Mouse (Mus musculus): ENCODE results near the gene 9030025P20Rik. TPM values are rescaled to one million over a fixed set of nuclear protein-coding genes. Genes with fewer than 3 reads are reported as not detected.
"Not testable (repeated sequence)": the region's sequence is repeated elsewhere in the genome, so short reads cannot be mapped to it uniquely, and the experiment has no call there.

9030025P20Rik gene
- 9.5 to 14.7 TPM (median 11.4 TPM) in 3 replicates for total RNA-seq (2017)

DNA sequence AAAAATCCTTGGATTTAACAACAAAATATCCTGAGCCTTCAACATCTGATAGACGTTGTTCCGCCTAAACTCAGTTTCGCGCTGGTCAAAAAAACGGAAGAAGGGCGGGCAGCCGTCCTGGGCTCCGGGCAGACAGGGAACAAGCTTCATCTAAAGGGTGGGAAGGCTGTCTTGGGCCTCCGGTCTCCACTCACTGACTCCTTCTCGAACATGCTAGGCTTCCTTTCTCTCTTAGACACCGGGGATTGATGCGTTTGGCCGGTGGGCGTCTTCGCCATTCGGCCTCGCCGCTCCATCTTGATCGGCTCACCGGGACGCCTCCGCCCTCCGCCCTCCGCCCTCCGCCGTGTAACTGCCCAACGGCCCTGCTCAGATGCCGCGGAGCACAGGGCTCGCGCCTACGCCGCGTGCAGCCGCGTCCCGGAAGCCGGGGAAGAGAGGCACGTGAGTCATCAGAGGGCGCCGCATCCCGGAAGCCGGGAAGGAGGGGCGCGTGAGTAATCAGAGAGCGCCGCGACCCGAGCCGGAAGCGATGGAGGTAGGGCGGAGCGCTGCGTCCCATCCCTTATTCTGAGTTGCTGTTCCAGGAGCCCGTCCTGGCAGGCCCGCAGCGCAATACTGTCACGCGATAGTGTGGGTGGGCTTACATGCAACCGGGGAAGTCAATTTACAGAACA lies at the start of gene 9030025P20Rik, which contains the start of gene Gm3417:
Gene 9030025P20Rik, plus strand, starts transcription at position 107 of the 677 bp plus-strand sequence.
Gene Gm3417, minus strand, starts transcription at position 429 of the 677 bp plus-strand sequence.
- peak; percentile 96 for ATAC-seq (replicated peaks; ENCODE audit: insufficient number of reproducible peaks, low FRiP score, low TSS enrichment, poor library complexity, severe bottlenecking)

- ATAC-seq (replicated peaks; ENCODE audit: insufficient number of reproducible peaks, low FRiP score, low TSS enrichment, poor library complexity, severe bottlenecking), result no peak
These were observed 49.6 kb upstream of the 9030025P20Rik start for GRCm38 (mm10) chr17:14928631-14929030.

DNA sequence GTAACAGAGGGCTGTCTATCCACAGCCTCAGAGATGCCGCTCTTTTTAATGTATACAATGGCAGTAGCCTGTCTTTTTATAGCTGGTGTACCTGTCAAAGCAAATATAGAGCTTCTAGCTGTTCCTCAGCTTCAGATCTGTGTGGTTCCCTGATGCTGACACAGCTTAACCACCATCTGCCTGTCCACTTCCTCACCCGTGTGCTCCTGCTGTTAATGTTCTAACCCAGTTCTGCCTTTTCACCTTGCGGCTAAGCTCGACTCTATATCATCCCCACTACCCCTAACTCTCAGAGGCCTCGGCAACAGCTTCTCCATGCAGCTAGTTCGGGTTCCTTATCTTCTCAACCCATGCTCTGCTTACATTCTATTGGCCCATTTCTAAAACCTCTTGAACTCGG lies 47.6 kb upstream of the 9030025P20Rik start:
- no peak for ATAC-seq (replicated peaks; ENCODE audit: insufficient number of reproducible peaks, low FRiP score, low TSS enrichment, poor library complexity, severe bottlenecking)

DNA sequence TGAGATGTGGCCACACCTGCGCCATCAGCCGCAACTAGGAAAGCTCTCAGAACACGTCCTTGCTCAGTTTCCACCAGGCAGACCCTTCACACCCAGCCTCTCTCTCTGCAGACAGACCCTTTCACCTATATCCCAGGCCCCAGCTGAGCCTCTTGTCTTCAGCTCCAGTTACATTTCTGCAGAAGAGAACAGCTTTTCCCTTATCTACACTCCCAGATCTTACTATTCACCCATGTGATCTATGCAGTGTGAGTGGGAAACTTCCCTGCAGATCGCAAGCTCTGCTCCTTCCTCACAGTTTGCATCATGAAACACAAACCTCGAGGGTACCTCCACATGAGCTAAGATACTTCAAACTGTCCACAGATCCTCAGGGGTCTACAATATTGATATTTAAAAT lies 46.8 kb upstream of the 9030025P20Rik start:
- no peak for ATAC-seq (replicated peaks; ENCODE audit: insufficient number of reproducible peaks, low FRiP score, low TSS enrichment, poor library complexity, severe bottlenecking)

GRCm38 (mm10) chr17:14935280-14935679 lies 43.0 kb upstream of the 9030025P20Rik start:
- not testable (repeated sequence) for ATAC-seq (replicated peaks; ENCODE audit: insufficient number of reproducible peaks, low FRiP score, low TSS enrichment, poor library complexity, severe bottlenecking)

DNA sequence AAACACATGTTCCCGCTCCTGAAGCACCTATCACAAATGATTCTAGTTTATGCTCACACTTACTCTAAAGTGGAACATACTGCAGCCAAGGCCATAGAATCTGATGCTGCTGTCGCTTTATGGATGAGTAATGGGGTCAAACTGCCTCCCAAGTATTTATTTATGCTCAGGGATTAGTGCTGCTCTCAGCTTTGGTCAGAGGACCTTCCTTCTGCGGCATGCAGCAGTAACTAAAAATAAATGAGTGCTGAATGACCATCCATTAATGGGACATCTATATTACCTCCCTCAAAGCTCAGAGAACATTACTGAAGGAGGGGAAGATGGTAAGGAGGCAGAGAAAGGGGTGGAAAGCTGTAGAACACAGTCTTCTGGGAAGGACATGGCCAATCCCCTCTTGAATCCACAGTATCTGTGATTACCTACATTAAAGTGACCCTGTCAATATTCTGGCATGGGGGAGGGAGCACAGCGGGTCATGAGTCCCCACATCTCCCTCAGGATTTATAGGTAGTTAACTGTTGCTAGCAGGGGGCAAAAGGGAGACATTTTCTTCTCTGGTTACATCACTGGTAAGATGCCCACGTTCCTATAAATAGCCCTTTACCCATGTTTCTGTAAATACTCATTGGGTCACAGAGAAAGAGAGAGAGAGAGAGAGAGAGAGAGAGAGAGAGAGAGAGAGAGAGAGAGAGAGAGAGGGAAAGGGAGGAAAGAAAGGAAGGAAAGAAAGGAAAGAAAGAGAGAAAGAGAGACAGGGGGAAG lies 42.2 kb upstream of the 9030025P20Rik start:
- ATAC-seq (replicated peaks; ENCODE audit: insufficient number of reproducible peaks, low FRiP score, low TSS enrichment, poor library complexity, severe bottlenecking), result no peak

DNA sequence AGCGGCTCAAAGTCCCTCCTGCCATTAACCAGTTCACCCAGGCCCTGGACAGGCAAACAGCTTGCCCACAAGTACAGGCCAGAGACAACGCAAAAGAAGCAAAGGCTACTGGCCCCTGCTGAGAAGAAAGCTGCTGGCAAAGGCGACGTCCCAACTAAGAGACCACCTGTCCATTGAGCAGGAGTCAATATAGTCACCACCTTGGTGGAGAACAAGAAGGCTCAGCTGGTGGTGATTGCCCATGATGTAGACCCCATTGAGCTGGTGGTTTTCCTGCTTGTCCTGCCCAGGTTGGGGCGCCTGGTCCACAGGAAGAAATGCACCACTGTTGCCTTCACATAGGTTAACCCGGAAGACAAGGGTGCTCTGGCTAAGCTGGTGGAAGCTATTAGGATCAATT lies 36.1 kb upstream of the 9030025P20Rik start:
- ATAC-seq (replicated peaks; ENCODE audit: insufficient number of reproducible peaks, low FRiP score, low TSS enrichment, poor library complexity, severe bottlenecking), result not testable (repeated sequence)

GRCm38 (mm10) chr17:14943009-14943728 lies 35.1 kb upstream of the 9030025P20Rik start, which contains the start of the genes Wdr27 and 1600012H06Rik:
Wdr27 (minus strand) TSS chr17:14943158.
1600012H06Rik (plus strand) TSS chr17:14943184.
- ATAC-seq (replicated peaks; ENCODE audit: insufficient number of reproducible peaks, low FRiP score, low TSS enrichment, poor library complexity, severe bottlenecking), result peak; percentile 98

GRCm38 (mm10) chr17:14943729-14944059 lies 34.6 kb upstream of the 9030025P20Rik start:
- ATAC-seq (replicated peaks; ENCODE audit: insufficient number of reproducible peaks, low FRiP score, low TSS enrichment, poor library complexity, severe bottlenecking), result 0 out of 2 replicates have a peak, but pooled peaks have one; percentile 6

DNA sequence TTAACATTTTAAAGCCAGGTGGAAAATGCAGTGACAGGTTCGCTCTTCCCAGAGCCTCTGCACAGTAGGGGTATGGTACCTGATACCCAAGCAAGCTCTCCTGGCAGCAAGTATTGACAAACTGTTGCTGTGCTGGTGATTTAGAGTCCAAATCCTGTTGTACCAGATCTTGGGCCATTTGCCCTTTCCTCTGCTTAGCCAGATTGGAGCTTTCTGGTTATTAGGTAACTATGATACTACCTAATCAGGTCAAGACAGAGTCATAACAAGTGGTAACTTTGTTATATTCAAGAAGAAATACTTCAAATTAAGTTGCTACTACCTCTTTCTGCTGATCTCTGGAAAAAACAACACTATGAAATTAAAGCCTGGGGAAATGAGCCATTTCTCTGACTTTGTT lies 33.7 kb upstream of the 9030025P20Rik start:
- no peak for ATAC-seq (replicated peaks; ENCODE audit: insufficient number of reproducible peaks, low FRiP score, low TSS enrichment, poor library complexity, severe bottlenecking)

DNA sequence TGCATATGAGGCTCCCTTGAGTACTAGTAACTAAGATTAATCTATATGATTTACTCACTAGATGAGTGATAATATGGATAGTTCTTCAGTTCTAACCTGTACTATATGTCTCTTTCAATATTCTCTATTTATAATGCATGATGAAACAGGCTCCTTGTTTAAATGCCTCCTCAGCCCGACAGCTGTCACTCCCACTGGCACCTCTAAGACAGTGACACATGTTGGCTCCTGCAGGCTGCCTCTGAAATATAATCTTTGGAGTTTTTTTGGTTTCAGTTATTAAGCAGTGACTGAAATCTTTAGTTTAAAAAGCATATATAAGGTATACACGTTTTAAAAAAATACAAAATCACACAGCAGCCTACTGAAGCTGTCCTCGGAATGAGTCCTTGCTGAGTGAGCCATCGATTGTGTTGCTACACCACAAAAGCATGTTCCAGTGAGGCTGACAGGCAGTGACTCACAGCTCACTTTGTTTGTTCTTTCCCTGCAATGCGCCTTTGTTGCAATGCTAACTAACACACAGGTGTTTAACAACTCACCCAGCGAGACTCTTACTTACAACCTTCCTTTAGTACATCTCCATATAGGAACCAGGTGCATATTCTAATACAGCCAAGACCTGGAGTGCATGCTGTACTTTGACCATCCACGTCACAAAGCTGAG lies 29.0 kb upstream of the 9030025P20Rik start:
- ATAC-seq (replicated peaks; ENCODE audit: insufficient number of reproducible peaks, low FRiP score, low TSS enrichment, poor library complexity, severe bottlenecking), result no peak

DNA sequence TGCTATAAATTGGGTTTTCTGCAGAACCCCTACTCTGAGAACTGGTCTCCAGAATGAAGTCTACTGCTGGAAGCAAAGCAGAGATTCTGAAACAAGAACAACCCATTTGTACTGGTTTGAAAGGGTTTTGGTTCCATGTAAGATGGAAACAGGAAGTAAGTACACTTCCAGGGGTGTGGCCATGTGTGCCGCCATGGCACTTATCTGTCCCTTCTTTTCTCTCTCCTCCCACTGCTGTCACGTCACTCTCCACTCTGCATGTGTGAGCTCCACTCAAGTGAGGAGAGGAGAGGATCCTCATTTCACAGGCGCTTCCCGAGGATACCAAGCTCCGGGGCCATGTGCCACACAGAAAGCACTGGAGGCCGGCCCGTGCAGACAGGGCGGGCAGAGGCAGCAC lies 24.8 kb upstream of the 9030025P20Rik start:
- peak; percentile 89 for ATAC-seq (replicated peaks; ENCODE audit: insufficient number of reproducible peaks, low FRiP score, low TSS enrichment, poor library complexity, severe bottlenecking)

DNA sequence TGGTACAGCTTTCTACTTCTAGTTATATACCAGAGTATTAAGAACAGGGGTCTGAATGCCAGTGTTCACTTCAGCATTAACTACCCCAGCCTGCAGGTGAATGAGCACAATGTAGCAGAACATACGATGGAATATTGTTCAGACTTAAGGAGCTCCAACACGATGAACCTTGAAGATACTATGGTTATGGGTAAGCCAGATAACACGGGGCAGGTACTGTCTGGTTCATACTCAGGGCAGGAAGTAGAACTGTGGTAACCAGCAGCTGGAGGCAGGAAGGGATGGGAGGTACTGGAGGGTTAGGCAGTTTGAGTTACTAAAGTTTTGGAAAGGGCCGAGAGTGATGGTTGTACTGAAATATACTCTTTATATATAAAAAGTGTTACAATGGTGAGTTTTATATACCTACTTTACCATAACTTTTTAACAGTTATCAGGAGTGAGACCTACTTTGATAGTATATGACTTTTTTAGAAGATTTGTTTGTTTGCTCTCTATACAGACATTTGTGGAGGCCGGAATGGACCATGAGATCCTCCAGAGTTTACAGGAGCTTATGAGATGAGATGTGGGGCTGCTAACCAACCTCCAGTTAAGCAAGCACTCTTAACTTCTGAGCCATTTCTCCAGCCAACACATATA lies 19.5 kb upstream of the 9030025P20Rik start:
- no peak for ATAC-seq (replicated peaks; ENCODE audit: insufficient number of reproducible peaks, low FRiP score, low TSS enrichment, poor library complexity, severe bottlenecking)

- no peak for ATAC-seq (replicated peaks; ENCODE audit: insufficient number of reproducible peaks, low FRiP score, low TSS enrichment, poor library complexity, severe bottlenecking)
These were observed 18.3 kb upstream of the 9030025P20Rik start for GRCm38 (mm10) chr17:14959979-14960378.

GRCm38 (mm10) chr17:14960520-14960919 lies 17.7 kb upstream of the 9030025P20Rik start:
- no peak for ATAC-seq (replicated peaks; ENCODE audit: insufficient number of reproducible peaks, low FRiP score, low TSS enrichment, poor library complexity, severe bottlenecking)

DNA sequence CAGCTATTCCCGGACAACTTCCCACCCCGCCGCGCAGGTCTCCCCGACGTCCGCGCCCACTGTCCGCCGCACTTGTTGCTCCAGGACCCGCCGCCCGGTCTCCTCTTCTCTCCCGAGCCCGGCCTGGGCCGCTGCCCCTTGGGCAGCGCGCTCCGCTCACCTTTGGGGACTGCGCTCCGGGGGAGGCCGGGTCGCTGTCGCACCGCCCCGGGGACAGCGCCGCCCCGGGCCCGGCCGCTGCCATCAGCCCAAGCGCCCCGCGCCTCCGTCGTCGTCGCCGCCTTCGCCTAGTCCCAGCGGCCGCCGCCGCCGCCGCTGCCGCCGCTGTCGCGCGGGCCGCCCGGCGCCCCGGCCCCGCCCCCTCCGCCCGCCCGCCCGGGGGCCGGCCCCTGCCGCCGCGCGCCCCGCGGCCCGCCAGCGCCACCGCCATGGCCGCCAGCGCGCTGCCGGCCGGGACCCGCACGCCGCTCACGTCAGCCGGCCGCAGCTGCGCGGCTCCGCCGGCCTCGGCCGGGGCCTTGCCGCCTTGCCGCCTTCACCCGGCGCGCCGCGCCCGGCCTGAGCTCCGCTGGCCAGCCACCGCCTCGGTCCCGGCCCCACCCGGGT lies 17.2 kb upstream of the 9030025P20Rik start, which contains the start of gene Phf10:
Gene Phf10, minus strand, starts transcription at position 323 of the 606 bp plus-strand sequence.
- ATAC-seq (replicated peaks; ENCODE audit: insufficient number of reproducible peaks, low FRiP score, low TSS enrichment, poor library complexity, severe bottlenecking), result not testable (repeated sequence)

GRCm38 (mm10) chr17:14961557-14962154 lies 16.6 kb upstream of the 9030025P20Rik start:
- peak; percentile 32 for ATAC-seq (replicated peaks; ENCODE audit: insufficient number of reproducible peaks, low FRiP score, low TSS enrichment, poor library complexity, severe bottlenecking)
